In the genomic region with DNA sequence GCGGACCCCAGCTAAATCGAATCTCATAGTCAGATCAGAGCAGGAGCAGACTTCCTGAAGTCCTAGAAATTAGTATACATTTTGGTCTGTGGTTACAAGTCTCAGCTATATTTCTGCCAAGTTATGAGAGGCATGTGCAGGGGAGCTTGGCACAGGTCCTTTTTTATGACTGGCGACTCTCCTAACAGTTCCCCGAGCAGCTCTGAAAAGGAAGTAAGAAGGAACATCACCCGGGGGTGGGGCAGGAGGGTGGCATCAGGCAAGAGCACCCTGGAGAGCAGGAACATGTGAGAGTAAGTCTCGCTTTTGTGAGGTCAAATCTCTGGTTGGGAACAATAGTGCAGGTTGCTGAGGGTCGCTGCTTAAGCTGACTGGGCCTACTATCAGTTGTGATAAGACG, we compare ENCODE assay signal across 12 mouse cellular contexts. TPM values are rescaled to one million over a fixed set of nuclear protein-coding genes. Genes with fewer than 3 reads are reported as not detected.
A peak's percentile ranks its signal among the peaks of the same experiment; 100 is the strongest.
DNase-seq lines count a peak whose midpoint lies in the region; ATAC-seq and TF ChIP-seq lines count a peak whose summit lies in the region.
"Had no signal": no experiment of that assay in that cellular context is flagged by ENCODE, and none has a peak within 500 bp of the region (broad histone marks: within the 10 kb centered on the region; RNA-seq: fewer than 3 reads in every experiment).

No protein-coding gene starts in this region.

- peak; percentile 92 for DNase-seq in heart, adult 11 months
- DNase-seq in heart, postnatal 25 days (ENCODE audit: low spot score): no peak
- peak; percentile 16 for DNase-seq in thymus, adult 2 months
- no peak for DNase-seq in thymus, adult 18-20 months
- DNase-seq in layer of hippocampus, postnatal 25 days (ENCODE audit: extremely low spot score in 1 of 2, low spot score in 1 of 2): no peak
- DNase-seq in cerebellum, postnatal 25 days: no peak
- DNase-seq: adrenal gland, postnatal 14 days; kidney, adult 18-20 months had no signal

- no peaks in the 10 kb centered on the region for H3K9me3 ChIP-seq in liver, embryonic 16.5 days (replicated peaks; ENCODE audit: control insufficient read depth, low read length)
- no peaks in the 10 kb centered on the region for H3K9me3 ChIP-seq in kidney, embryonic 16.5 days (ENCODE audit: low read length)

- WGBS in thymus, adult 2 months: 20% methylated on average over 8 of the region's 8 CpGs
- WGBS in liver, embryonic 16.5 days (ENCODE audit: insufficient replicate concordance): 24% methylated on average over 8 of the region's 8 CpGs
- WGBS in kidney, embryonic 16.5 days: 60% methylated on average over 8 of the region's 8 CpGs

- no peak for TF ChIP-seq CTCF in thymus, adult 2 months (IDR thresholded peaks at IDR 0.05; ENCODE audit: borderline replicate concordance, control insufficient read depth, extremely low read depth, insufficient read depth, low read length, poor library complexity)

- peaks cover 19% of the 10 kb centered on the region; the same call in 1 of the 2 replicates for H3K4me1 ChIP-seq in thymus, adult 2 months (replicated peaks; ENCODE audit: control insufficient read depth, insufficient read depth, low read length)
- peaks cover 67% of the 10 kb centered on the region for H3K4me1 ChIP-seq in liver, embryonic 16.5 days (ENCODE audit: control insufficient read depth, low read depth, low read length)
- peaks cover 33% of the 10 kb centered on the region for H3K4me1 ChIP-seq in kidney, embryonic 16.5 days (ENCODE audit: insufficient read depth, low read length)

- intact Hi-C loops in heart, postnatal 25 days (cut with DNase I): no loop called here

- no peak for ATAC-seq in liver, embryonic 16.5 days (ENCODE audit: low read depth)
- no peak for ATAC-seq in kidney, embryonic 16.5 days (ENCODE audit: low FRiP score, low TSS enrichment)

- H3K4me2 ChIP-seq in liver, embryonic 16.5 days (ENCODE audit: low read depth, low read length): no peak overlapping the region; the same call in 1 of the 2 replicates
- no peak overlapping the region for H3K4me2 ChIP-seq in kidney, embryonic 16.5 days (replicated peaks; ENCODE audit: low read depth, low read length)

- H3K27ac ChIP-seq in thymus, adult 2 months (ENCODE audit: control insufficient read depth, insufficient read depth, low read length): no peak overlapping the region
- H3K27ac ChIP-seq in liver, embryonic 16.5 days (ENCODE audit: low read length): no peak overlapping the region
- H3K27ac ChIP-seq in kidney, embryonic 16.5 days (ENCODE audit: low read length): no peak overlapping the region
- H3K27ac ChIP-seq: liver, embryonic 14.5 days had no signal

- no peak for TF ChIP-seq POLR2A in thymus, adult 2 months (IDR thresholded peaks at IDR 0.05; ENCODE audit: control insufficient read depth, extremely low read depth, insufficient read depth, low read length, poor library complexity)

- H3K27me3 ChIP-seq in thymus, adult 2 months (ENCODE audit: control insufficient read depth, insufficient read depth, low read length): no peaks in the 10 kb centered on the region
- no peaks in the 10 kb centered on the region for H3K27me3 ChIP-seq in liver, embryonic 16.5 days (ENCODE audit: control insufficient read depth, insufficient read depth, low read depth, low read length)
- H3K27me3 ChIP-seq in kidney, embryonic 16.5 days (ENCODE audit: insufficient read depth, low read length): no peaks in the 10 kb centered on the region

- H3K36me3 ChIP-seq in thymus, adult 2 months (ENCODE audit: control insufficient read depth, insufficient read depth, low read length): no peaks in the 10 kb centered on the region
- H3K36me3 ChIP-seq in liver, embryonic 16.5 days (ENCODE audit: control insufficient read depth, insufficient read depth): no peaks in the 10 kb centered on the region
- H3K36me3 ChIP-seq in kidney, embryonic 16.5 days (ENCODE audit: insufficient read depth, low read length): no peaks in the 10 kb centered on the region

- peak overlapping the region; percentile 26; the same call in 1 of the 2 replicates for H3K9ac ChIP-seq in liver, embryonic 16.5 days (ENCODE audit: low read depth, low read length)
- H3K9ac ChIP-seq in kidney, embryonic 16.5 days (replicated peaks; ENCODE audit: low read length): no peak overlapping the region
- H3K9ac ChIP-seq: liver, embryonic 14.5 days had no signal

- no peak overlapping the region for H3K4me3 ChIP-seq in thymus, adult 2 months (ENCODE audit: control insufficient read depth, insufficient read depth, low read length)
- no peak overlapping the region for H3K4me3 ChIP-seq in liver, embryonic 16.5 days (ENCODE audit: low read depth, low read length)
- H3K4me3 ChIP-seq in kidney, embryonic 16.5 days (ENCODE audit: low read length): no peak overlapping the region
- H3K4me3 ChIP-seq: erythroblast, embryonic 14.5 days had no signal

RNA-seq across cellular contexts. Expression of a gene that starts 5.6 kb away (rescaled TPM):
- total RNA-seq in heart, postnatal 25 days (2021): 10 to 100 TPM; 10.2 to 10.5 TPM
- polyA plus RNA-seq in thymus, adult 2 months (2012; rRNA removed): 17.1 and 19.7 TPM in 2 replicates
- 59.4 and 63.0 TPM in 2 replicates for polyA plus RNA-seq in liver, embryonic 16.5 days (2015; fragmentation: Nextera tagmentation; extraction: Ambion mirVana)
- total RNA-seq in layer of hippocampus, postnatal 25 days (2021): 10 to 100 TPM; 17.2 to 17.4 TPM
- 74.6 and 77.0 TPM in 2 replicates for polyA plus RNA-seq in kidney, embryonic 16.5 days (2015; fragmentation: Nextera tagmentation; extraction: Ambion mirVana)

Comparison
In these comparisons a context has a peak if more than half of its experiments do, and no peak if none do; other contexts are left out.
1. DNase-seq: peak in heart, adult 11 months (single experiment) and thymus, adult 2 months (single experiment); none in heart, postnatal 25 days (single experiment), thymus, adult 18-20 months (0 of 2), layer of hippocampus, postnatal 25 days (0 of 2) and cerebellum, postnatal 25 days (0 of 2).